Mouse (Mus musculus) spleen, embryonic (tissue): ENCODE data around the gene Hibch.
"Not testable (repeated sequence)": the region's sequence is repeated elsewhere in the genome, so short reads cannot be mapped to it uniquely, and the experiment has no call there.

Source experiments
- CTCF ChIA-PET: fragments of 350-600 bp; sonication (Branson Sonifier 250); formaldehyde crosslinking; loops from one replicate; lab custom pipeline; 2022; lab: Charles Lee

The Hibch gene

DNA sequence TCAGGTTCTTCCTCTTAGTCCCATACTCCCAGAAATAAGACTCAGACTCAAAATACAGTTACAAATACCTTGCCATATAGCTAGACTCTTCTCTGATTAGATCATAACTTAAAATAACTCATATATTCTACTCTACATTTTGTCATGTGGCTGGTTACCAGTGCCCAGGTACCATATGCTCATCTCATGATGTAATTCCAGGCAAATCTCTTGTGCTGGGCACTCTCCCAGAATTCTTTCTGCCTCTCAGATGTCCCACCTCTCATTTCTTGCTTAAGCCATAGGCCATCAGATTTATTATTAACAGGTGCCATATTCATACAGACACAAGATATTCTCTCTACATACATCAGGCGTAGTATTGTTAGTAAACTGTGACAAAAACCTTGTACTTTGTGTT, 23.1 kb downstream of the Hibch start:
- CTCF ChIA-PET = no interaction called here

DNA sequence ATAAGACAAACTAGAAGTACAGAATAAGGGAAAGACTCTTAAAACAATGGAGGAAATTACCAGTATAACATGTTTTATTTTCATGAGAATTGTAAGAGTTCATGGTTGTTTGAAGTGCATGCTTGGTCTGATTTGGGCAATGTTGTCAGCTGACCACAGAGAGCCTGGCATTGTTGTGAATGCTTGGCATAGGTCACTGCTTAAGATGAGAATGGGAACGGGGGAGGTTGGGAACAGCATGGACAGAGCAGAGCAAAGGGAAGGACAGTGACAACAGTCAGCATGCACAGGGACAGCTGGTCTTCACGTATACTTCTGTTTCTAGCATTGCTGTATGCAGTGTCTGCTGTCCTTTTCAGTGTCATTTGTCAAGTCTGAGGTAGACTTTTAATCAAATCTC, 39.5 kb downstream of the Hibch start:
- CTCF ChIA-PET = no interaction called here

DNA sequence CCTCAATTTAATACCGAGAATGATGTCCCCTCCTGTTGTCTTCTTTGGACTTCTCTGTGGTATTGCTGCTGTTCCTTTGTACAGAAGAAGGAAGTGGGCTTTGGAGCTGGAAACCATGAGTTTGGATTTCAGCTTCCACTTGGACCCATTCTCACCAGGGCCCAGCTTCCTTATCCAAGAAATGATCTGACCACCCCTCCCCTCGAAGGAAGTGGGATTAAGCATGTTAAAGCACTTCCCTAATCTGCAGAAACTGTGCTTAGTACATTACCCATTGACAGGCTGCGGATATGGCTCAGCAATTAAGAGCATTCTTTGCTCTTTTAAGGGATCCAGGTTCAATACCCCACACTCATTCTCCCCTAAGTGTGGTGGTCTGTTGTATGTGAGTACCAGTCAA, 65.1 kb downstream of the Hibch start:
- CTCF ChIA-PET = no interaction called here

DNA sequence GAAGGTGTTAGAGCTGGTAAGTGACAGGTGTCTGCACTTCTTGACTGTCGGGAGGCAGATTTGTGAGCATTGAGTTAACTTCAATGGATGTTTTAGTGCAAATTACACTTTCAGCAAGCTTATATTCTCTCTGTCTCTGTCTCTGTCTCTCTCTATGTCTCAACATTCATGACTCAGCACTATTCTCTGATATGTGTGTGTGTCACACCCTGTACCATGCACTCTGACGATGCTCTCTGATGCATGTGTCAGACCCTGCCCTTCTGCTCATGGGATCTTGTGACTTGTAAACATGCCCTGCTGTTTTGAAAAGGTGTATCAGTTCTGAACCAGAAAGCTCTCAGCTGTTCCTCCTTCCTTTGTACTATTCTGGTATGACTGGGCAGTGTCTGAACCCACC, 71.9 kb downstream of the Hibch start:
- CTCF ChIA-PET = no interaction called here

DNA sequence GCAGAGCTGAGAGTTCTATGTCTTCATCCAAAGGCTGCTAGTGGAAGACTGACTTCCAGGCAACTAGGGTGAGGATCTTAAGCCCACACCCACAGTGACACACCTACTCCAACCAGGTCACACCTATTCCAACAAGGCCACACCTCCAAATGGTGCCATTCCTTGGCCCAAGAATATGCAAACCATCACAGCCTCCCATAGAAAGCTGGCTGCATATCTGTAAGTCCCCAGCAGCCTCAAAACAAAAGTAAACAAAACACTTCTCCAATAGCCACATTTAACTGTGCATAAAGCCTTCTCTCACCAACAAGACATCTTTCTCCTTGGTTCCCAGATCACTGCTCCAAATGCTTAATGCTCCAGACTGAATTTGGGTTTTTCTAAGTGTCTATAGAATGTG, 74.2 kb downstream of the Hibch start:
- CTCF ChIA-PET = interaction anchor here (0.7 kb wide), 1 partner anchor 232 kb away, joined by 7 read pairs; no protein-coding TSS in a partner anchor

DNA sequence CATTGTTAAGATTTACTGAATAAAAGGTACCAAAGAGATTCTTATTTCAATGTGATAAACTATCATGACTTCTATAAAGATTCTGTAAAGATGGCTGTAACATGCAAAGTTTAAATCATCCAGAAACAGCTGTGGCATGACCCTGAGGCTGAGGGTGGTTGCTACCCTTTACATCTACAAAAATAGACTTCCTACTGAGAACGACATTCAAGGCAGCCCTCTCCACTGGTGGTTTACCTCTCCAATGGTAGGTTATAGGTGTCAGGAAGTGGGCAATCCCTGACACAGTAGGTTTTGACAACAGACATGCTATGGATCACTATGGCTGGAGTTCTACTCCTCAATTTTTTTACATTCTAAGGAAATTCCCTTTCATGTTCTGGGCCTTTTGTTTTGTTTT, 79.8 kb downstream of the Hibch start:
- CTCF ChIA-PET = not testable (repeated sequence)

- CTCF ChIA-PET = no interaction called here
Measured at GRCm38 (mm10) chr1:52934494-52934893, 89.8 kb downstream of the Hibch start.

GRCm38 (mm10) chr1:52939021-52939420, 94.3 kb downstream of the Hibch start:
- CTCF ChIA-PET = no interaction called here

- CTCF ChIA-PET = no interaction called here
Measured at GRCm38 (mm10) chr1:52947895-52948294, 103.2 kb downstream of the Hibch start.

GRCm38 (mm10) chr1:52951146-52951868, 106.6 kb downstream of the Hibch start:
- CTCF ChIA-PET = interaction anchor here (0.7 kb wide), 1 partner anchor 937 kb away, joined by 3 read pairs; no protein-coding TSS in a partner anchor

DNA sequence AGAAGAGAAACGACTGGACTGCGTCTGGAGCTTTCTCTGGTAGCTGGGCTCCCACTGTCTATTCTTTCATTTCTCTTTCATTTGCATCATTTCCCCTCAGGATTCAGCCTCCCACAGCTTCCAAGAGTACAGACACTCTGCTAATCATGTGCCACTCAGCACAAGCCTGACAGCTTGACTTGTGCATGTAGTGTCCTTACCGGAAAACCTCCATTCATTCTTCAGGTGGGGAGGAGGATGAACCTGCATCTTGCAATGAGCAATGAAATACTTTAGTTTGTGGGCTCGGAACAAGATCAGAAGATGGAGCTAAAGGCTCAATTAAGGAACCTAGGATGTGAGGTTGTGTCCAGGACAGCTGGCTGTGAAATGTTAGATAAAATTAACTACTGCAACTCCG, 107.4 kb downstream of the Hibch start:
- CTCF ChIA-PET = interaction anchor here (0.7 kb wide), 1 partner anchor 937 kb away, joined by 3 read pairs; no protein-coding TSS in a partner anchor

DNA sequence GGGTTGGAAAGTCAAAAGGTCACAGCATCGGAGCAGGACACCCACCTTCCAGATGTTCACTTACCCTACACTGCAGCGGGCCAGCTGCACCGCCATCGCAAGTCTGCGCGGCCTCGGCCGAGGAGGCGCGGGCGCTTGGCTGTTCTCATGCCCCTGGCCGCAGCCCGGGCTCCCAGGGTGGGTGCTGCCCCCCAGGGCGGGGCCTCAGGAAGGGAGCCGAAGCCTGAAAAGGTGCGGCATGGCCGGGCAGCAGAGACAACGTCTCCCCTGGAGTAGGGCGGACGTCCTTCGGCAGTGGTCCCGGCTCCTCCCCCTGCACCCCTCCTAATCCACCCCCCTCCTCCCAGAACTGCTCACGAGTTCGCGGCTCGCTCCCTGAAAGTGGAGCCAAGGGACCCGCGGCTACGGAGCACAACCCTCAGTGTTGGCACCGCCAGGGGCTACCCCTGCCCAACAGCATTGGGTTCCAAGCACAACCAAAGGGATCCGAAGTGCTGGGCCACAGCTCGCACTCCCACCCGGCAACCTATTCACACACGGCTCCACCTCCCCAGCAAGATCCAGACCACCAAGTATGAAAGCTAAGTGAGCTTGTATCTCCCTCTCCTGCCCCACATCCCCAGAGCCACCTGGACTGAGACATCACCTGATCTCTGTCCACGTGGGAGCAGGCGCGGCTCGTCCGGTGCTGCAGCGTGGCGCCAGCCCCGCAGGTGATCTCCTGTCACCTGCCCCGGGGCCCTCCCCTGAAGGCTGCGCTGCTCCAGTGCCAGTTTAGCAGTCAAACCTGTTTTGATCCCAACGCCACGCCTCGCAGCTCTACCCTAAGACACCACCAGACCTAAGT, 108.0 kb downstream of the Hibch start:
- CTCF ChIA-PET = no interaction called here

- CTCF ChIA-PET = no interaction called here
Measured at GRCm38 (mm10) chr1:52953548-52953947, 108.8 kb downstream of the Hibch start.

DNA sequence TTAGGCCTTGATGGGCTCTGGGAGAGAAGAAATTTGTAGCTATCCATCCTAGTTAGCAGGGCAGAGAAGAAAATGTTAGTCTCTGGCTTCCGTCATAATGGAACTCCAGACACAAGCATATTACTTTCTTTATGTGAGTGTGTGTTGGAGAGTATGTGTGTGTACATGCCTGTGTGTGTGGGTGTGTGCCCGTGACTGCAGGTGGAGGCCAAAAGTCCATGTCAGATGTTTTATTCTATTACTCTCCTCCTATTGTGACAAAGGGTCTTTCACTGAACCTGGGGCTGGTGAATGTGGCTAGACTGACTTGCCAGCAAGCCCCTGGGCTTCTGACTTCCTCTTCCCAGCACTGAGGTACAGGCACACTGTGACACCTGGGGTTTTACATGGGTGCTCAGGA, 109.7 kb downstream of the Hibch start:
- CTCF ChIA-PET = interaction anchor here (0.5 kb wide), 1 partner anchor 24 kb away, joined by 3 read pairs; no protein-coding TSS in a partner anchor

GRCm38 (mm10) chr1:52955102-52955501, 110.4 kb downstream of the Hibch start:
- CTCF ChIA-PET = interaction anchor here (0.6 kb wide), 1 partner anchor 312 kb away, joined by 4 read pairs; no protein-coding TSS in a partner anchor

DNA sequence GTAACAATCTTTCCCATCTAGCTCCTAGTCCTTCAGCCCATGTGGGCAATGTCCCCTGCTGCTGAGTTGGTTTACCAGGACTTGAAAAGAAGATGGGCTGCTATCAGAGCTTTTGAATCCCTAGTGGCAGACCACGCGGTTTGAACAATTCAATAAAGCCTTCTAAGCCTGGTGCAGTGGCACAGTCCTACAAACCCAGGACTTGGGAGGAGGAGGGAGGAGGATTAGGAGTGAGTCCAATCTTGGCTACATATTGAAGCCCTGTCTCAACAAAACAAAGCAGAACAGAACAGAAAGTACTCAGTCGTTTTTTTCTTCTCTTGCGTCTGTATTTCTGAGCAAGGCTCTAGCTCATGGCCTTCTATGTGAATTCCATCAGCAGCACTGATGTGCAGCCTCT, 112.0 kb downstream of the Hibch start:
- CTCF ChIA-PET = no interaction called here

GRCm38 (mm10) chr1:52960191-52960590, 115.5 kb downstream of the Hibch start:
- CTCF ChIA-PET = no interaction called here

- CTCF ChIA-PET = no interaction called here
Measured at GRCm38 (mm10) chr1:52963097-52963496, 118.4 kb downstream of the Hibch start.

DNA sequence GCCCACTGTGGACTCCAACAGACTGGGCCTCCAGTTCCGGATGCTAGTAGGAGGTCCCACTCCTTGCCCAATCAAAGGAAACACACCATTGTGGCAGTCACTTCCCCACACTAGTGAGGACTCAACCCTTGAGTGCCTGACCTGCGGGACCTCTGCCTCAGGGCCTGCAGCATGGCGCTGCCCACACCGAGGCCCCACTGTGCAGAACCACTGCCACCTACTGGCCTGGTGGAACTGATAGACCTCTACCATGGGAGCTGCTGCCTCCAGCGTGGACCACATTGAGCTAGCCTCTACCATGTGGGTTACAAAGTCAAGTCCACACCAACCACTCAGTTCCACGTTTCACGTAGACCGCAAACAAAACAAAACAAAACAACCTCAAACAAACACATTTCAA, 119.9 kb downstream of the Hibch start:
- CTCF ChIA-PET = no interaction called here
